In the genomic region with DNA sequence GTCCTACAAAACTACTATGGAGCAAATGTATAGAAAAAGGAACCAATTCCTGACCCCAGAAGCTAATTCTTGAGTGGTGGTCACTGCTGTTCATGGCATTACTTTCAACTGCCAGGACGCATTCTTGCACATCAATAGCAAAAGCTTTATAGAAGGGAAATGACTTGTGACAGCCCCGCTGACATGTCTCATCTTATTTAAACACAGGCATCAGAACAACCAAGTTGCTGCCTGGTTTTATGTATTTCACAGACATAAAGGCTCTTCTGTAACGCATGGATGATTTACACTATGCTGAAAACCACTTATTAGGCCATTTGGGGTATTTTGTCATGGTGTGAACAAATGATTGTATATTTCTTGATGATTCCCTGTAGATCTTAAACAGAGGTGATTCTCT, we compare ENCODE assay signal across 18 mouse cellular contexts.
"Had no signal": no experiment of that assay in that cellular context is flagged by ENCODE, and none has a peak within 500 bp of the region (broad histone marks: within the 10 kb centered on the region; RNA-seq: fewer than 3 reads in every experiment).

No protein-coding gene starts in this region.

- H3K4me3 ChIP-seq: liver, embryonic 13.5 days; liver, embryonic 15.5 days; lung, embryonic 15.5 days; megakaryocyte, embryonic 14.5 days; midbrain, embryonic 13.5 days; neural tube, embryonic 12.5 days; stomach, embryonic 15.5 days had no signal

- H3K36me3 ChIP-seq: liver, embryonic 13.5 days; liver, embryonic 15.5 days; lung, embryonic 15.5 days; midbrain, embryonic 13.5 days; neural tube, embryonic 12.5 days; stomach, embryonic 15.5 days had no signal

- H3K27ac ChIP-seq: liver, embryonic 13.5 days; liver, embryonic 15.5 days; lung, embryonic 15.5 days; macrophage; midbrain, embryonic 13.5 days; neural tube, embryonic 12.5 days; stomach, embryonic 15.5 days; stomach, postnatal 0 days had no signal

- H3K9ac ChIP-seq: liver, embryonic 13.5 days; liver, embryonic 15.5 days; liver, postnatal 0 days; lung, embryonic 15.5 days; midbrain, embryonic 13.5 days; neural tube, embryonic 12.5 days; stomach, embryonic 15.5 days had no signal

- H3K4me2 ChIP-seq: liver, embryonic 13.5 days; liver, embryonic 15.5 days; lung, embryonic 15.5 days; midbrain, embryonic 11.5 days; midbrain, embryonic 13.5 days; neural tube, embryonic 12.5 days; stomach, embryonic 15.5 days had no signal

- DNase-seq: liver, embryonic 13.5 days; liver, postnatal 0 days; lung, adult 2 months; lung, postnatal 14 days; lung, postnatal 36 days; right cerebral cortex, postnatal 14 days; thymus, adult 2 months; thymus, postnatal 25 days had no signal

- H3K4me1 ChIP-seq: liver, embryonic 13.5 days; liver, embryonic 15.5 days; lung, embryonic 15.5 days; megakaryocyte, embryonic 14.5 days; neural tube, embryonic 12.5 days; stomach, embryonic 15.5 days had no signal

- H3K27me3 ChIP-seq: liver, embryonic 13.5 days; liver, embryonic 15.5 days; lung, embryonic 15.5 days; megakaryocyte, embryonic 14.5 days; midbrain, embryonic 13.5 days; neural tube, embryonic 12.5 days; stomach, embryonic 15.5 days had no signal

- H3K9me3 ChIP-seq: liver, embryonic 13.5 days; liver, embryonic 15.5 days; lung, embryonic 15.5 days; midbrain, embryonic 13.5 days; stomach, embryonic 15.5 days had no signal

- ATAC-seq: liver, postnatal 0 days; lung, postnatal 0 days; midbrain, embryonic 13.5 days had no signal
